Mouse (Mus musculus) brain, embryonic 18.5 days (tissue): ENCODE results near the gene Klrb1c.
"Not testable (repeated sequence)": the region's sequence is repeated elsewhere in the genome, so short reads cannot be mapped to it uniquely, and the experiment has no call there.

Experiments used
- DNase-seq: peaks from one replicate; pipeline ENCODE4 v3.0.0-alpha.2; 2012; ENCODE audit warnings: low read depth, low spot score

The Klrb1c gene

GRCm38 (mm10) chr6:128797936-128798771, 9.1 kb upstream of the Klrb1c start:
- DNase-seq, result no peak

GRCm38 (mm10) chr6:128797185-128797905, 8.3 kb upstream of the Klrb1c start:
- no peak for DNase-seq

DNA sequence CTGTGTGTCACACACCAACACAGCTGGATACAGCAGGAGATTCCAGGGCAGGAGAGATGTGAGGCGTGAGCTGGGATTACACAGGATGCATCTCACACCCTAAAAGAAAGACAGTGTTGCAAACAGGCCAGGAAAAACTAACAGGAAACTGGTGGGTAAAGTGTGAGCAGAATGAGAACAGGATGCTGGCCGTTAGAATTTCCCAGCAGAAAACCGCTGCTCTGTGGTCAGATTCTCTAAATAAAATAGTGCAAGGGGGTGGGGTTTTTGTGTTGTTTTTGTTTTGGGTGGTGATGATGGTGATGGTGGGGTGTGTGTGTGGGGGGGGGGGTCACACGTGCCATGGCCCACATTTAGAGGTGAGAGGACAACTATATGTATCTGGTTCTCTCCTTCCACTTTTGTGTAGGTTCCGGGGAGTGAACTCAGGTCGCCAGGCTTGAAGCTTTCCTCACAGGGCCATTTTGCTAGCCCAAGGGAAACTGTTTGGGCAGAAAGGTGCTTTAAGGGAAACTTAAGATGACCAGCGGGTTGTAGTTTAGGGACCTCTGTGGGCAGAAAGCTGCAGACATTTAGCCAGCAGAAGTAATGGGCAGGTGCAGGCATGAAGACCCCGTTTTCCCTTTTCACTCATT, 7.4 kb upstream of the Klrb1c start:
- no peak for DNase-seq

- no peak for DNase-seq
Observed at GRCm38 (mm10) chr6:128793734-128794133, 4.7 kb upstream of the Klrb1c start.

DNA sequence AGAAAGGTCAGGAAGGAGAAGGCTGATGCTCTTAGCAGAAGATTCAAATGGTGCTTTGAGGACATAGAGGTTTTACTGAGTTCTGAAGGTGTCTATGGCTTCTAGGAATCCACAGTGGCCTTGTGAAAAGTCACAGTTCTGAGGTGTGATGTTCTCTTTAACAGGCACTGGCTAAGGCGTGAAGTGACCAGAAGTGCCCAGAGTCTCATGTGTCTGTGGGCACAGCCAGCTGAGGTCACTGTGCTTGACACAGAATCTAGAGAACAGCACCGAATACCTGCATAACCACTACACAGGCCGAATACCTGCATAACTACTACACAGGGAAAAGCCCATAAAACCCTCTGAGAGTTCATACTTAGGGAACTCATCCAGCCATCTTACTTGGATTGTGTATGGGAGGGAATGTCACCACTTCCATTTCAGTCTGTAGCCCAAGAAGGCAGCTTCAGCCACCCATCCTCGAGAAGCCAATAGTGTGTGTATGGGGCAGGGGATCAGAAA, 1.5 kb upstream of the Klrb1c start:
- DNase-seq, result not testable (repeated sequence)

DNA sequence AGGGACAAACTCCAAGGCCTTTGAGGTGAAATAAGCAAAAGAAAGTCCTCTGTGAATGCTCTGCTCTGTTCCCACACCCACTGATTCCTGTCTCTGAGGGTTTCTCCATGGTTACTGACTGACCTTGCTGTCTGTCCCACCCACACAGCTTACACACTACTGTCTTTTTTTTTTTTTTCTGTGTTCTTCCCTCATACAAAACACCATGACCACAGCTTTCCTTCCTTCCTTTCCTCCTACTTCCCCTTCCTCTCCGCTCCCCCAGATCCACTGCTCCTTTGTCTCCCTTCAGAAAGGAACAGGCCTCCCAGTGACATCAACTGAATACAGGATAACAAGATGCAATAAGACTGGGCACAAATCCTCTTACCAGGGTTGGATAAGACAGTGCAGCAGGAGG, 498 bp downstream of the Klrb1c start:
- no peak for DNase-seq

GRCm38 (mm10) chr6:128786396-128786795, 2.6 kb downstream of the Klrb1c start:
- not testable (repeated sequence) for DNase-seq

DNA sequence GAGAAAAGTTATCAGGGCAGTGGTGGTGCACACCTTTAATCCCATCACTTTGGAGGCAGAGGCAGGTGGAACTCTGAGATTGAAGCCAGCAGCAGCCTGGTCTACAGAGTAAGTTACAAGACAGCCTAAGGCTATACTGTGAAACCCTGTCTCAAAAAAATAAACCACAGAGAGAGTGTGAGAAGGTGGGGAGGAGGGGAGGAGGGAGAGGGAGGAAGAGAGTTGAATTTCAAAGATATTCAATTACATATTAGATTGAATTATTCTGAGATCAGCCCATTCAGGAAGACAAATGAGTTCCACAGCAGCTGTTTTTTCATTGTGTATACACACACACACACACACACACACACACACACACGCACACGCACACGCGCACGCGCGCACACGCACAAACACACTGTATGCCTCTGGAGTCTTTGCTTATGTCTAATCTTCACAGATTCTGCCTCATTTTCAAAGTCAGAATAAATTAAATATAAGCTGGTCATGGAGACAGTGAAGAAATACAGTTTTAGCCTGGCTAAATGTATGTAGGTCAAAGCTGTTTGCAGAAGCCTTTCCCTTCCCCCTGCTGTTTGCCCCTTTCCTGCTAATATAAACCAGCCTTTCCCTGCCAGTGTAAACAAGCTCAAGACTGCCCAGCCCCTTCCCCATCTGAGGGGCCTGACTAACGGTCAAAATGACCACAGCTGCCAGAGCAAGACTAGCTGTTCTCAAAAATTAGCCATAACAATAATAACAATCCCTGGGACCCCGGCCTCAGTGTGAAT, 19.3 kb downstream of the Klrb1c start:
- no peak for DNase-seq

DNA sequence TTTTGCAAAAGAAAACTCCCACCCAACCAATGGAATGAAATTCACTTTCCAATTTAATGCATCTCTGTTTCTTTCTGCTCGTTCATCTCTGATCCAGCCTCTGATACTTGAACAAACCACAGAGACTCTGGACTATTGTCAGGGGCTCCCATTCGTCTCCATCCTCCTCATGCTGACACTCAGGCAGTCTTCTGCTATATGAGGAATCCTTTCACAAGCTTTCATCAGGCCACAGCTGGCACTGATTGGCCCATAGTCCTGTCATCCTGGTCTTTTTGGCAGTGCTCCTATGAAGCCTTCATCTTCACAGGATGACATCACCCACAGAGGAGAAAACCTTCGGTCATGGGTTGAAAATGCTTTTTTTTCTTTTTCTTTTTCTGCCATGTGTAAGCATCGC, 21.0 kb downstream of the Klrb1c start:
- no peak for DNase-seq

- DNase-seq, result not testable (repeated sequence)
Observed at GRCm38 (mm10) chr6:128766486-128767254, 22.3 kb downstream of the Klrb1c start.

GRCm38 (mm10) chr6:128765211-128765610, 23.8 kb downstream of the Klrb1c start:
- DNase-seq, result no peak

DNA sequence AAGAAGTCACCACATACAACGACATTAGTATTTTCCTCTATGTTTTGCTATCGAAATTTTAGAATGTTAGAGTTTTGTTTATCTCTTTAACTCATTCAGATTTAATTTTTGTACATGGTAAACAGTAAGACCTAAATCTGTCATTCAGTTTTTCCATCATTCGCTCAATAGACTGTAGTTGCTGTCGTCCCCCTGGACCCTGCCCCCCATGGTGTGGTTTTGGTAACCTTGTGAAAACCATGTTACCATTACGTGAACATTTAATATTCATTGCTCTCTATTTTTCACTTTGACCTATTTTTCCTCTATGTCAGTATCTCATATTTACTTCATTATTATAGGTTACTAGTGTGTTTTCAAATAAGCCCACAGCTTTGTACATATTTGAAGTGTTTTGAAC, 24.4 kb downstream of the Klrb1c start:
- no peak for DNase-seq

GRCm38 (mm10) chr6:128763736-128764523, 25.1 kb downstream of the Klrb1c start:
- peak; percentile 92 for DNase-seq

GRCm38 (mm10) chr6:128762892-128763670, 25.9 kb downstream of the Klrb1c start:
- not testable (repeated sequence) for DNase-seq

GRCm38 (mm10) chr6:128761144-128761540, 27.9 kb downstream of the Klrb1c start:
- DNase-seq, result no peak

DNA sequence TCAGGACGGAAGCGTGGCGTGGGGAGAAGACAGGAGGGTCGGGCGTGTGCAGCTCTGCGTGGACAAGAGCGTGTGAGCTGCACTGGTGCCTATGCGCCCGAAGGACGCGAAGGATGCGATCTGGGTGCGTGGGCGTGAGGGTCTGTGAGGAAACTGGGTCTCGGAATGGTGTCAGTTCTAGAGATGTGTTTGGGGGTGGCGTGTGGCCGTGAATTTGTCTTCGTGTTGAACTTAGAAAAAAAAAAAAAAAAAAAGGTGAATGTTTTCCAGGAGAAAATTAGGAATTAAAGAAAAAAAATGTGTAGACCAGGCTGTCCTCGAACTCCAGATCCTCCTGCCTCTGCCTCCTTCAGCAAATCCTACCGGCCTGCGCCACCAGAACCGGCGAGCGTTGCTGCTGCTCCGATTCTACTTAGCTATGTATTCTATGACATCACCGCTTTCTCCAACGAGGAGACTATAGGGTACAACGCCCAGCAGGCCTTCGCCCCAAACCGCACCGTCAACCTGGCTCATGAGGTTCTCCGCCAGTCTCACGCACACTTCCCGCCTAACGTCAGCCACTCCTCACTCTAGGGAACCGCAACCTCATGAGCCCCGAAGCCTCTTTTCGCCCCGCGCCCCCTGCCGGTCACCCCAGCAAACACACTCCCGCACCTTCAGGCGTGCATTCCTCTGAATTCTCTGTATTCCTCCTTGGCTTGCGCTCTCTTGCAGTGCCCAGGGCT, 28.4 kb downstream of the Klrb1c start:
- peak; percentile 79 for DNase-seq

- peak; percentile 74 for DNase-seq
Observed at GRCm38 (mm10) chr6:128760016-128760415, 29.0 kb downstream of the Klrb1c start.

DNA sequence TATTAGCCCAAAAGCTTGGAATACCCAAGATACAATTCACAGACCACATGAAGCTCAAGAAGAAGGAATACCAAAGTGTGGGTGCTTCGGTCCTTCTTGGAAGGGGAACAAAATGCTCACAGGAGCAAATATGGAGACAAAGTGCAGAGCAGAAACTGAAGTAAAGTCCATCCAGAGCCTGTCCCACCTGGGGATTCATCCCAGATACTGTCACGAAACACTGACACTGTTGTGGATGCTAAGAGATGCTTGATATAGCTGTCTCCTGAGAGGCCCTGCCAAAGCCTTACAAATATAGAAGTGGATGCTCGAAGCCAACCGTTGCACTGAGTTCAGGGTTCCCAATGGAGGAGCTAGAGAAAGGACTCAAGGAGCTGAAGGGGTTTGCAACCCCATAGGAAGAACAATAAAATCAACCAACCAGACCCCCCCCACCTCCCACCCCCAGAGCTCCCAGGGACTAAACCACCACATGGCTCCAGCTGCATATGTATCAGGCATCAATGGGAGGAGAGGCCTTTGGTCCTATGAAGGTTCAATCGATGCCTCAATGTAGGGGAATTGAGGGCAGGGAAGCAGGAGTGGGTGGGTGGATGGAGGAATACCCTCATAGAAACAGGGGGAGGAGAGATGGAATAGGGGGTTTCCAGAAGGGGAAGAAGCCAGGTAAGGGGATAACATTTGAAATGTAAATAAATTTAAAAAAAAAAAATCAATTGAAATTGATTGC, 29.6 kb downstream of the Klrb1c start:
- DNase-seq, result no peak
